Mouse (Mus musculus): ENCODE results near the gene Leng1. TPM values are rescaled to one million over a fixed set of nuclear protein-coding genes. Genes with fewer than 3 reads are reported as not detected.

The Leng1 gene
- polyA plus RNA-seq, 1 experiment from 2014 or later: 13.1 TPM

DNA sequence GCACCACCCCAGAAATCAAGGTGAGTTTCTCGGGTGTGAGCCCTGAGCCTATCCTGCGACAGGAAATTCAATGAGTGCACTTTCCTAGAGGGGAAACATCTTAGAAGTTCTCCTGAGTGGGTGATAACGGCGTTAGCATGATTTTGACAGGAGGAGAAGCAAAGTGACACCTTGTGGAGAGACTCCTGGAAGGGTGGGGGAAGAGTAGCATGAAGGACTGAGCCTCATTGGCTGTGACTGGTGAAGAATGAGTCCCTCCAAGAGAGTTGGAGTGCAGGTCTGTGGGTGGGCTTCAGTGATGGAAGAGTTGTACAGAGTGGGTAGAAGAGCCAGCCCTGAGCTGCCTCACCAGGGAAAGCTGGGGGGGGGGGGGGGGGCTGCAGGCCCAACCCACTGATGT is 8.7 kb downstream of the Leng1 start:
- no peaks in the 10 kb centered on the region for H3K27me3 ChIP-seq (replicated peaks; ENCODE audit: control insufficient read depth, insufficient read depth, low read length)

DNA sequence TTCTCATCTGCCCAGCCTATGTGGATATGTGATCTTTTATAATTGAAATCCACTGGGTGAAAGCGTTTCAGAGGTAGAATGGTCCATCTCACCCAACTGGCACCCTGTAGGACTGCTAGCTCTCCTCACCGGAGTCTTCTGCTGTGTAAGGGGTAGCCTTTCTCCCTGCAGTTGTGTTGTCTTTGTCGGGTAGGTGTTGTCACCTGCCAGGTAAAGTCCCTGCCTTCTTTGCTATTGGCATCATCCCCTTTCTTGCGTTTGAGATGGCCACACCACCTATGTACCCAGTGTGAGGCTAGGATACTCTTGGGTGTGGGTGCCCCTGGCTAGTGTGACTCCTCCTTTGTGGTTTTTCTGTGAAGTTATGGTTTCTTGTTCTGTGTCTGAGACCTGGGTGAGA is 19.0 kb downstream of the Leng1 start:
- Histone ChIP-seq H3K4me2 (ENCODE audit: low read depth, low read length) (peak overlapping the region; percentile 78), H3K27ac (replicated peaks; ENCODE audit: low read depth, low read length) (no peak overlapping the region), H3K27me3 (replicated peaks; ENCODE audit: control insufficient read depth, insufficient read depth, low read length) (no peaks in the 10 kb centered on the region), H3K36me3 (ENCODE audit: control insufficient read depth, insufficient read depth, low read length) (peaks cover 23% of the 10 kb centered on the region), H3K4me3 (ENCODE audit: low read depth, low read length) (peak overlapping the region; percentile 87), H3K4me1 (ENCODE audit: control insufficient read depth, insufficient read depth, low read length) (peaks cover 23% of the 10 kb centered on the region), H3K9ac (ENCODE audit: low read depth, low read length) (peak overlapping the region; percentile 98), H3K9me3 (ENCODE audit: control insufficient read depth, low read length) (no peaks in the 10 kb centered on the region)
- DNase-seq (ENCODE audit: low spot score) (no peak), ATAC-seq (ENCODE audit: low read depth) (no peak)
- 72% methylated on average over 4 of the region's 4 CpGs for WGBS

More for the DNA sequence above, 8.7 kb downstream of the Leng1 start:
- no peak overlapping the region for H3K27ac ChIP-seq (replicated peaks; ENCODE audit: low read depth, low read length)
- H3K4me3 ChIP-seq (ENCODE audit: low read depth, low read length): no peak overlapping the region
- 82% methylated on average over 4 of the region's 4 CpGs for WGBS
- no peaks in the 10 kb centered on the region for H3K9me3 ChIP-seq (ENCODE audit: control insufficient read depth, low read length)
- H3K36me3 ChIP-seq (ENCODE audit: control insufficient read depth, insufficient read depth, low read length): peaks cover 99% of the 10 kb centered on the region
- ATAC-seq (ENCODE audit: low read depth) (no peak), DNase-seq (ENCODE audit: low spot score) (no peak)
- no peak overlapping the region for H3K4me2 ChIP-seq (ENCODE audit: low read depth, low read length)
- H3K9ac ChIP-seq (ENCODE audit: low read depth, low read length): no peak overlapping the region
- no peaks in the 10 kb centered on the region for H3K4me1 ChIP-seq (ENCODE audit: control insufficient read depth, insufficient read depth, low read length)

DNA sequence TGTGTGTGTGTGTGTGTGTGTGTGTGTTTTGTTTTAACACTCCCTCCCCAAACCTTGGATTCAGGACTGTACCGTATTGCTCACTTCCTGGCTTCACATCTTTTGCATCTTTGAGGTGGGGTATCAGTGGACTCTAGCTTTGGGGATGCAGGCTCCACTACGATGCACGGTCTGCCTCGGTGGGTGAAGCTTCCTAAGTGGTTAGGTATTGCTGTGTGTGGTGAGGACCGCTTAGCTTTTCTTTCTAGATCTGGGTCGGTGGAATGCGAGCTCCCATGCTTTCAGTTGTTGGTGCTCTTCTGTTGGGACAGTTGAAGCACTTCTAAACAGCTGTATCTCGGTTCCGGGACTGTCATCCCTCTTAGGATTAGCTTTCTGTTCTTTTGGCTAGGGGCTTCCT is 19.5 kb downstream of the Leng1 start:
- no peak for ATAC-seq (ENCODE audit: low read depth)
- Histone ChIP-seq H3K27me3 (replicated peaks; ENCODE audit: control insufficient read depth, insufficient read depth, low read length) (no peaks in the 10 kb centered on the region), H3K4me1 (ENCODE audit: control insufficient read depth, insufficient read depth, low read length) (peaks cover 23% of the 10 kb centered on the region), H3K9ac (ENCODE audit: low read depth, low read length) (peak overlapping the region; percentile 98), H3K9me3 (ENCODE audit: control insufficient read depth, low read length) (no peaks in the 10 kb centered on the region), H3K36me3 (ENCODE audit: control insufficient read depth, insufficient read depth, low read length) (peaks cover 23% of the 10 kb centered on the region), H3K27ac (replicated peaks; ENCODE audit: low read depth, low read length) (no peak overlapping the region), H3K4me2 (ENCODE audit: low read depth, low read length) (peak overlapping the region; percentile 78), H3K4me3 (ENCODE audit: low read depth, low read length) (peak overlapping the region; percentile 87)
- 8% methylated on average over 9 of the region's 9 CpGs for WGBS
- DNase-seq (ENCODE audit: low spot score): no peak

DNA sequence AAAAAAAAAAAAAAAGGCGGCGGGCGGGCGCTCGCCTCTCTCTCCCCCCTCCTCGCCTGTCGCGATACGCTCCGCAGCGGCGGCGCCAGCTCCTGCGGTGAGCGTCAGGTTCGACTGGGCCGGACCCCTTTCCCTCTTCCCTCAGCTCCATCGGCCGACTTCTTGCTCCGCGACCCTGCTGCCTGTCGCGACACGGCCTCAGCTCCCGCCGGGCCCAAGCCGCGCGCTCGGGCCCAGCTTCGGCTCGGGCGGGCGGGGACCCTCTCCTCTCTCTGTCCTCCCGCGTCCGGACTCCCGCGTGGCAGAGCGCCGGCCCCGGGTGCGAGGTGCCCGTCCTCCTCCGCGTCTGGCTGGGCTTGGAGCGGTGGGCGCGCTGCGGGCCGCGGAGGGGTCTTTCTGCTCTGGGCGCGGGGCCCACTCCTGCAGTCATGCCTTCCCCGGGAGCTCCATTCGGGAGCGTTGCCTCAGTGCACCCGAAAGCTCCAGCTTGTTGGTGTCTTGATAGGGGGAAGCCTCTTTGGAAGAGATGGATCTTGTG is 20.1 kb downstream of the Leng1 start:
- peaks cover 23% of the 10 kb centered on the region for H3K36me3 ChIP-seq (ENCODE audit: control insufficient read depth, insufficient read depth, low read length)
- DNase-seq (ENCODE audit: low spot score) (no peak), ATAC-seq (ENCODE audit: low read depth) (peak; percentile 2; the same call in 1 of the 2 replicates)
- peak overlapping the region; percentile 98 for H3K9ac ChIP-seq (ENCODE audit: low read depth, low read length)
- H3K27ac ChIP-seq (replicated peaks; ENCODE audit: low read depth, low read length): peak overlapping the region; percentile 99
- H3K4me1 ChIP-seq (ENCODE audit: control insufficient read depth, insufficient read depth, low read length): peaks cover 23% of the 10 kb centered on the region
- 0% methylated on average over 16 of the region's 58 CpGs for WGBS
- peak overlapping the region; percentile 87 for H3K4me3 ChIP-seq (ENCODE audit: low read depth, low read length)
- no peaks in the 10 kb centered on the region for H3K9me3 ChIP-seq (ENCODE audit: control insufficient read depth, low read length)
- H3K27me3 ChIP-seq (replicated peaks; ENCODE audit: control insufficient read depth, insufficient read depth, low read length): no peaks in the 10 kb centered on the region
- peak overlapping the region; percentile 78 for H3K4me2 ChIP-seq (ENCODE audit: low read depth, low read length)

DNA sequence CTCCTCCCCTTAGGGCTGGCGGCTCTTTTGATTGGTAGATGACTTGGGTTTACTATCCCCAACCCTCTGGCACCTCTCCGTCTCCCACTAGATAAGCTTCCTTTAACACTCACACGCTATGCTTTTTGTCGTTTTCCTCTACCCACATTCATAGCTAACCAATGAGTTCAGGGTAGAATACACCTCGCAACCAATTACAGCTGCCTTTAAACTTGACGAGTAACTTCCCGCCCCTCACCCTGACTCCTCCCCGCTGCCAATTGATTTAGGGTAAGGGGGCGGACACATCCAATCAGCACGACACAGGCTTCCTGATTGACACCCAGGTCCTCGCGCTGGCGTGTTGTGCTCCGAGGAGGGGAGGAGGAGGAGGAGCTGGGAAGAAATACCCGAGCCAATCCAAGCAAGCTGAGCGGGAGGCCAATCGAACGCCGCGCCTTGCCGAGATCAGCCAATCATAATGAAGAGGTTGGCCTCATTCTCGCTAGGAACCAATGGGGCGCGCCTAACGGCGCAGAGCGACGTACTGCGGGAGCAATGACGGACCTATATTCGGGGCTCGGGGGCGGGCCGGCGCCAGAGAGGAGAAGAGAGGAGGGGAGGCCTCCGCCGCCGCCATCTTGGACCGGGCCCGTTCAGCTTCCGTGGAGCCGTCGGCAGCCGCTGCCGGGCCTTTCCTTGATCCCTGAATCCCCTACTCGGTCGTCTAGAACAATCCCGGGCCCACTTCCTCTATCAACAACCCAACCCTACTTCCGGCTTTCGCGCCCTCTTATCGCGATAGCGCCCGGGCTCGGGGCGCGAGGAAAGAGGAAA is 20.8 kb downstream of the Leng1 start, which contains the start of gene Cnot3:
TSS of gene Cnot3 (plus strand) at position 597 of the 816 bp plus-strand sequence.
- Histone ChIP-seq H3K9me3 (ENCODE audit: control insufficient read depth, low read length) (no peaks in the 10 kb centered on the region), H3K4me3 (ENCODE audit: low read depth, low read length) (peak within 1 kb of the TSS; percentile 87), H3K27ac (replicated peaks; ENCODE audit: low read depth, low read length) (peak within 1 kb of the TSS; percentile 99), H3K36me3 (ENCODE audit: control insufficient read depth, insufficient read depth, low read length) (peaks cover 23% of the 10 kb centered on the region), H3K9ac (ENCODE audit: low read depth, low read length) (peak within 1 kb of the TSS; percentile 98), H3K27me3 (replicated peaks; ENCODE audit: control insufficient read depth, insufficient read depth, low read length) (no peaks in the 10 kb centered on the region), H3K4me2 (ENCODE audit: low read depth, low read length) (peak within 1 kb of the TSS; percentile 78), H3K4me1 (ENCODE audit: control insufficient read depth, insufficient read depth, low read length) (peaks cover 23% of the 10 kb centered on the region)
- peak; percentile 98 for ATAC-seq (ENCODE audit: low read depth)
- DNase-seq (ENCODE audit: low spot score): peak; percentile 100
- 0% methylated on average over 48 of the region's 58 CpGs for WGBS

DNA sequence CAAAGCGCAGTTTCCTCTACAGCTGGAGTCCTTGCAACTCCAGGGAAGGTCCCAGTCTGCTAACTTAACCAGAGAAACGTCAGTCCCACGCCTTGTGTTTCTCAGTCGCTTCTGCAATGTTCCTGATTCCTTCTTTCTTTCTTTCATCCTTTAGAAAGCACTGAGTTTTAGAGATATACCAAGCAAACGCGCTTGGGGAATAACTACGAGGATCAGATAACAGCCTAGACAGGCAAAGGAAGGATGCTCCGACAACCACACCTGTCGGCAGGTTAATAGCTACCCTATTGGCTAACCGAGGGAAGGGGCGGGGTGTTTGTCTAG is 21.3 kb downstream of the Leng1 start:
- peak overlapping the region; percentile 40 for H3K4me3 ChIP-seq (ENCODE audit: low read depth, low read length)
- no peak for DNase-seq (ENCODE audit: low spot score)
- WGBS: 0% methylated on average over 11 of the region's 11 CpGs
- H3K9me3 ChIP-seq (ENCODE audit: control insufficient read depth, low read length): no peaks in the 10 kb centered on the region
- ATAC-seq (ENCODE audit: low read depth): no peak
- peak overlapping the region; percentile 53; the same call in 1 of the 2 replicates for H3K9ac ChIP-seq (ENCODE audit: low read depth, low read length)
- peak overlapping the region; percentile 64 for H3K4me2 ChIP-seq (ENCODE audit: low read depth, low read length)
- no peaks in the 10 kb centered on the region for H3K27me3 ChIP-seq (replicated peaks; ENCODE audit: control insufficient read depth, insufficient read depth, low read length)
- H3K4me1 ChIP-seq (ENCODE audit: control insufficient read depth, insufficient read depth, low read length): peaks cover 23% of the 10 kb centered on the region
- H3K27ac ChIP-seq (replicated peaks; ENCODE audit: low read depth, low read length): peak overlapping the region; percentile 6
- peaks cover 28% of the 10 kb centered on the region for H3K36me3 ChIP-seq (ENCODE audit: control insufficient read depth, insufficient read depth, low read length)

DNA sequence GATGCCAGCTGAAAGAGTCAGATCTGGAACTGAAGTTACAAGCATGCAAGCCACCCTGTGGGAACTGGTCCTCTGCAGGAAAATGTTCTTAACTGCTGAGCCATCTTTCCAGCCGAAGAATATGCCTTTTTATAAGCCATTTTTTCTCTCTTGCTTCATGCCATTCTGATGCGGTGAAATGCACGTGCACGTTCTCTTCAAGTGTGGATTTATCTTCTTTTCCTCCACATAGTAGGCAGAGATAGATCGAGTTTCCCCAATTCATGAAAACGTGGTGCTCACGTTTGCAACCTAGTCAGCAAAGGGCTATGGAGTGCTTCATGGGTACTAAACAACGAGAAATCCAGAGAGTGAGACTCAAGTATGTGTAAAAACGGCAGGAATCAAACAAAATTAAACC is 21.8 kb downstream of the Leng1 start:
- Histone ChIP-seq H3K4me1 (ENCODE audit: control insufficient read depth, insufficient read depth, low read length) (peaks cover 23% of the 10 kb centered on the region), H3K9ac (ENCODE audit: low read depth, low read length) (peak overlapping the region; percentile 53; the same call in 1 of the 2 replicates), H3K27ac (replicated peaks; ENCODE audit: low read depth, low read length) (peak overlapping the region; percentile 6; the same call in 1 of the 2 replicates), H3K27me3 (replicated peaks; ENCODE audit: control insufficient read depth, insufficient read depth, low read length) (no peaks in the 10 kb centered on the region), H3K36me3 (ENCODE audit: control insufficient read depth, insufficient read depth, low read length) (peaks cover 33% of the 10 kb centered on the region), H3K4me3 (ENCODE audit: low read depth, low read length) (peak overlapping the region; percentile 40), H3K9me3 (ENCODE audit: control insufficient read depth, low read length) (no peaks in the 10 kb centered on the region), H3K4me2 (ENCODE audit: low read depth, low read length) (peak overlapping the region; percentile 64)
- no peak for DNase-seq (ENCODE audit: low spot score)
- ATAC-seq (ENCODE audit: low read depth): no peak
- 26% methylated on average over 9 of the region's 9 CpGs for WGBS

DNA sequence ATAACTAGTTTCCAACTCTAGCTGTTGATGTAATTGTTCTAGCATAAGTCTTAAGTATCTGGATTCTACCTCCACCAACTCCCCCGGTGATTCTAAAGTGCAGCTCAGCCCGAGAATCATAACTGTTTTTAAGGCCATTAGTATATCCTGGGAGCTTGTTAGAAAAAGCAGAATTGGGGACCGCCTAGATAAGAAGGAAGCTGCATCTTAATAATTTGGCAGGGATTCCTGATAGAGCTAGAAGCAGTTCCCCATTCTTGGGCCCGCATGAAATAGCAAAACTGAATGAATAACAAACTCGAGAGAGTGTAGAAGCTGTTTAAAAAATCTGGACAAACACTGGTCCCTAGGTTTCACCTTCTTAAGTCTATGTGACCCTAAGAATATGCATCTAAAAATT is 22.2 kb downstream of the Leng1 start:
- H3K4me1 ChIP-seq (ENCODE audit: control insufficient read depth, insufficient read depth, low read length): peaks cover 22% of the 10 kb centered on the region
- 70% methylated on average over 5 of the region's 5 CpGs for WGBS
- no peaks in the 10 kb centered on the region for H3K27me3 ChIP-seq (replicated peaks; ENCODE audit: control insufficient read depth, insufficient read depth, low read length)
- no peak overlapping the region for H3K27ac ChIP-seq (replicated peaks; ENCODE audit: low read depth, low read length)
- DNase-seq (ENCODE audit: low spot score) (no peak), ATAC-seq (ENCODE audit: low read depth) (no peak)
- peaks cover 37% of the 10 kb centered on the region for H3K36me3 ChIP-seq (ENCODE audit: control insufficient read depth, insufficient read depth, low read length)
- no peaks in the 10 kb centered on the region for H3K9me3 ChIP-seq (ENCODE audit: control insufficient read depth, low read length)
- no peak overlapping the region for H3K4me3 ChIP-seq (ENCODE audit: low read depth, low read length)
- peak overlapping the region; percentile 64; the same call in 1 of the 2 replicates for H3K4me2 ChIP-seq (ENCODE audit: low read depth, low read length)
- H3K9ac ChIP-seq (ENCODE audit: low read depth, low read length): 0 out of 2 replicates have a peak overlapping the region, but pooled peaks have one; percentile 11
